Mouse (Mus musculus): Measurements from ENCODE around the gene Capg.
A peak's percentile ranks its signal among the peaks of the same experiment; 100 is the strongest.

GRCm38 (mm10) chr6:72538562-72539031, 5.6 kb upstream of the Capg start:
- TF ChIP-seq EP300 (IDR thresholded peaks at IDR 0.05; ENCODE audit: low read depth in 1 of 2, low read length in 2 of 2) (peak in 1 of 2 experiments; percentile 21; a peak in 1 of 4 replicates), MAX (IDR thresholded peaks at IDR 0.05; ENCODE audit: low read length) (peak; percentile 30; the same call in 1 of the 2 replicates), CTCF (IDR thresholded peaks at IDR 0.05 in 2 of 3, conservative IDR thresholded peaks at IDR 0.05 in 1 of 3; ENCODE audit: control insufficient read depth in 1 of 3, insufficient read depth in 1 of 3, low read depth in 2 of 3, low read length in 3 of 3, poor library complexity in 1 of 3, severe bottlenecking in 1 of 3) (no peak), ZC3H11A (IDR thresholded peaks at IDR 0.05; ENCODE audit: low read depth, low read length) (no peak)
